Mouse (Mus musculus) heart, postnatal 10 days (tissue): ENCODE data around the gene Calhm3. TPM values are rescaled to one million over a fixed set of nuclear protein-coding genes. Genes with fewer than 3 reads are reported as not detected.
A peak's percentile ranks its signal among the peaks of the same experiment; 100 is the strongest.

Experiments used
- DNase-seq, 2 experiments: peaks; one replicate each; pipeline ENCODE4 v3.0.0; 2021
- intact Hi-C: fragments of 180-260 bp; cut with DNase I; formaldehyde crosslinking; loops from one replicate; pipeline ENCODE4 v1.15.1; 2025
- total RNA-seq, 2 experiments: library from RNA; stranded (reverse); gene quantifications; 2 replicates each; pipeline ENCODE4 v1.2.3; 2021

Gene Calhm3
- total RNA-seq, 2 experiments from 2014 or later, result not detected

DNA sequence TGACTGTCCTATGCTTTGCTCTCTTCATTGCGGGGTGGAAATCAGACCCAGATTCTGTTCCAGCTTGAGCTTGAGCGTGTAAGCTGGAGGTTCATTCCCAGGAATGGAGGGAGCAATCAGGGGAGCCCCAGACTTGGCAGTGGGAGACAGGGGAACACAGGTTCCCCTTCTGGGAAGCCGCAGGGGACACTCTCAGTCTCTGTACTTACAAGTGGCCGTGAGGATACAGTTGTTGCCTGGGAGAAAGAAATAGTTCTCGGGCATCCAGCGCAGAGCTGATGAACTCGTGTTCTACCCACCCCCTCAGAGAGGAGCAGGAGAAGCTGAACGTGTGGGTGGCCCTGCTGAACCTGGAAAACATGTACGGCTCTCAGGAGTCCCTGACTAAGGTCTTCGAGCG, 28.7 kb downstream of the Calhm3 start:
- intact Hi-C loops, result no loop called here
- no peak for DNase-seq

DNA sequence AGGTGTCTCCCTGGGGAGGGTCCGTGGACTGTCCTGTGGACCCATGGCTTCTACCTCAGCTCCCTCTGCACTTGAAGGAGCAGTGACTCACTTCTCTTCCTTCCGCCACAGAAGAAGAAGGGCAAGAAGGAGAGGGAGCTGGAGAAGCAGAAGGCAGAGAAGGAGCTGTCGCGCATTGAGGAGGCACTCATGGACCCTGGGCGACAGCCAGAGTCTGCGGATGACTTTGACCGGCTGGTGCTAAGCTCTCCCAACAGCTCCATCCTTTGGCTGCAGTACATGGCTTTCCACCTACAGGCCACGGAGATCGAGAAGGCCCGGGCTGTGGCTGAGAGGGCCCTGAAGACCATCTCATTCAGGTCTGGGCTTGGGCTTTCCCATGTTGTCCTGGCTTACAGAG, 29.4 kb downstream of the Calhm3 start:
- DNase-seq, result no peak
- intact Hi-C loops, result no loop called here

DNA sequence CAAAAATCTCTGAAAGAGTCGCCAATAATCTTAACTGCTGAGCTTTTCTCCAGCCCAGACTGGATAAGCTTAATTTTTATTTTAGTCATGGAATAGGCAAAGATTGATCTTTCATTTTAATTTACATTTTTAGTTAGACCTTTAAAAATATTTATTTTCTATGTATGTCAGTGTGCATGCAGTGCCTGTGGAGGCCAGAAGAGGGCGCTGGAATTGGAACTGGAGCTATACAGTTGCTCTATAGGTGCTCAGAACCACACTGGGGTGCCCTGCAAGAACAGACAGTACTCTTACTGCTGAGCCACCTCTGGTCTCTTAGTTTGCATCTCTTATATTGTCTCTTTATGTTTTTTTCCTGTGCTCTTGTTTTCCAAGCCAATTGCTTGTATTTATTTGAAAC, 34.8 kb downstream of the Calhm3 start:
- peak in 1 of 2 experiments; percentile 48 for DNase-seq
- intact Hi-C loops, result no loop called here

DNA sequence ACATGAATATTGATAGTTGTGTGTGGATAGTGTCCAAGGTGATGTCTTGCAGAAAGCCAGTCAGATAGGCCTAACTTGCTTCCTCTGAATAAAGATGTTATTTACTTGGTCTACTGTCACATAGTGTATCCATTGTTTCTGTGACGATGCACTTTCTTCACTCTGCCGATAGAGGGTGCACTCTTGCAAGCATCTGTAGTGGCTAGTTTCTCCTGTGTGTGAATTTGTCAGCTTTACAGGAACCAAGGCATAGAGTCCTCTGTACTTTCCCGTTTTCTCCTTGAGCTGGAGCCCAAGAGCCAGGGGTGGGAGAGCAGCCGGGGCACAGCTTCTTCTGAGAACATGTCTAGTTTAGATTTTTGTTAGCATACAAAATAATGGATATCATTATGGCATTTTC, 36.5 kb downstream of the Calhm3 start:
- intact Hi-C loops, result loop anchor here (1.0 kb wide), 1 partner anchor 47 kb away; no protein-coding TSS in a partner anchor

DNA sequence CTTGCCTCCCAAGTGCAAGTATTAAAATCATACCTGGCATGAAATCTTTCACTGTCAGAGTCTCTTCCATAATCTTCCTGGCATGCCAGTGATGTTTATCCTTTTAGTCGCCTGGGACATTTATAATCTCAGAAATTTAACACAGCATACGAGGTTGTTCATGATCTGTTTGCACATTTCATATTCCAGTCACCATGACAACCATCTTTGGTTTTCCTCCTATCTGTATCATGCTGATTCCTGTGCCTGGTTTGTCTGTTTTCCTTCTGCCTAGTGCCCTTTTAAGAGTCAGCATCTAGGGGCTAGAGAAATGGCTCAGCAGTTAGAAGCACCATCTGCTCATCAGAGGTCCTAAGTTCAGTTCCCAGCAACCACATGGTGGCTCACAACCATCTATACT, 38.9 kb downstream of the Calhm3 start:
- intact Hi-C loops, result no loop called here
- no peak for DNase-seq

More for the DNA sequence above, 36.5 kb downstream of the Calhm3 start:
- peak; percentile 31 to 54 for DNase-seq

DNA sequence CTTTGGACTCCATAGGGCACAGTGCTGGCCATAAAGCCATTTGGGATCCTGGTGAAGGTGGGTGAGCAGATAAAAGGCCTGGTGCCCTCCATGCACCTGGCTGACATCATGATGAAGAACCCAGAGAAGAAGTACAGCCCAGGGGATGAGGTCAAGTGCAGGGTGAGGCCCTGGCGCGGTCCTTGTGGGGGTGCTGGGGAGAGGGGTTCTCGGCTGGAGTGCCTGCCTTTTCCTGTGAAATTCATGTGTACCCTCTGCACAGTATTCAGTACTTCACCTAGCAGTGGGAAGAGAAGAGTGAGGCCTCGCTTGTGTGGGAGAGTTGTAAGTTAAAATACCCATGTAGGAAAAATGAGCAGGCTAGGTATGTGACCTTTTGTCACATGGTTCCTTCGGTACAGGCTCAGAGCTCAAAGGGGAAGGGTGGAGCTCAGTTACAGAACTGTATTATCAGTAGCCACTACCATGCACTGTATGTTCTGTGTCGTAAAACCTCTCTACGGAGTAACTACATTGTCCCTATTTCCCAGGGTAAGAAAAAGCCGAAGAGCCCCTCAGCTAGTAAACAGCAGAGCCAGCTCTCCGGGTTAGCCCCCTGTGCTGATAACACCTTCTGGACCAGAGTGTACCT, 52.8 kb downstream of the Calhm3 start:
- no peak for DNase-seq
- intact Hi-C loops, result no loop called here

Other genes starting within 250 kb of the Calhm3 start
- not detected for gene Ina, start 143.1 kb downstream of the Calhm3 start, total RNA-seq
- 100 to 1,000 TPM; 107 to 127 TPM for gene Nt5c2, start 142.6 kb downstream of the Calhm3 start, total RNA-seq
- 1 to 10 TPM; 3.3 to 3.6 TPM for gene Pcgf6, start 106.9 kb downstream of the Calhm3 start, total RNA-seq
- 1 to 10 TPM; 3.1 to 4.3 TPM for gene Taf5, start 90.0 kb downstream of the Calhm3 start, total RNA-seq
- 1,000 to 10,000 TPM; 1,998 to 2,037 TPM for gene Usmg5, start 67.1 kb downstream of the Calhm3 start, total RNA-seq
- gene Pdcd11, start 67.0 kb downstream of the Calhm3 start, total RNA-seq, result 10 to 100 TPM; 13.6 to 14.3 TPM
- gene Calhm2, start 19.5 kb downstream of the Calhm3 start, total RNA-seq, result 1 to 10 TPM; 4.4 to 4.5 TPM
- not detected for gene Calhm1, start 13.5 kb downstream of the Calhm3 start, total RNA-seq
- gene Neurl1a, start 21.1 kb upstream of the Calhm3 start, total RNA-seq, result 1 to 10 TPM in 1 of 2 experiments, under 1 TPM in 1; 0.60 to 1.1 TPM